Mouse (Mus musculus) right cerebral cortex, postnatal 36 days (tissue): ENCODE measurements around the gene Sept10.

Experiments used
- DNase-seq, 2 experiments: peaks; one replicate each; pipeline ENCODE4 v3.0.0; 2022; ENCODE audit warnings: low spot score in 2 of 2, mixed read lengths in 1 of 2

Gene Sept10

GRCm38 (mm10) chr10:59225137-59225536, 3.5 kb upstream of the Sept10 start:
- DNase-seq, result no peak

GRCm38 (mm10) chr10:59223890-59224289, 2.2 kb upstream of the Sept10 start:
- DNase-seq, result no peak

GRCm38 (mm10) chr10:59223301-59223700, 1.7 kb upstream of the Sept10 start:
- DNase-seq, result no peak

- DNase-seq, result peak; percentile 2 to 11
These were observed 839 bp upstream of the Sept10 start for GRCm38 (mm10) chr10:59222271-59223101.

GRCm38 (mm10) chr10:59220824-59221472, 699 bp downstream of the Sept10 start:
- peak in 1 of 2 experiments; percentile 1 for DNase-seq

- DNase-seq, result no peak
These were observed 21.6 kb downstream of the Sept10 start for GRCm38 (mm10) chr10:59200011-59200410.

GRCm38 (mm10) chr10:59196763-59197162, 24.9 kb downstream of the Sept10 start:
- DNase-seq, result no peak

- no peak for DNase-seq
These were observed 26.8 kb downstream of the Sept10 start for GRCm38 (mm10) chr10:59194891-59195290.

GRCm38 (mm10) chr10:59182306-59182705, 39.3 kb downstream of the Sept10 start:
- no peak for DNase-seq

GRCm38 (mm10) chr10:59179620-59180019, 42.0 kb downstream of the Sept10 start:
- no peak for DNase-seq

GRCm38 (mm10) chr10:59172539-59172938, 49.1 kb downstream of the Sept10 start:
- no peak for DNase-seq

- no peak for DNase-seq
These were observed 50.6 kb downstream of the Sept10 start for GRCm38 (mm10) chr10:59171042-59171441.

GRCm38 (mm10) chr10:59166104-59166944, 55.3 kb downstream of the Sept10 start:
- peak in 1 of 2 experiments; percentile 26 for DNase-seq

GRCm38 (mm10) chr10:59162185-59162897, 59.3 kb downstream of the Sept10 start:
- DNase-seq, result no peak

GRCm38 (mm10) chr10:59158627-59159026, 63.0 kb downstream of the Sept10 start:
- DNase-seq, result no peak

GRCm38 (mm10) chr10:59152544-59153081, 69.0 kb downstream of the Sept10 start:
- no peak for DNase-seq

GRCm38 (mm10) chr10:59150938-59151657, 70.5 kb downstream of the Sept10 start:
- no peak for DNase-seq

GRCm38 (mm10) chr10:59149956-59150383, 71.7 kb downstream of the Sept10 start:
- DNase-seq, result no peak

GRCm38 (mm10) chr10:59133478-59134009, 88.1 kb downstream of the Sept10 start:
- DNase-seq, result no peak

GRCm38 (mm10) chr10:59131926-59132628, 89.6 kb downstream of the Sept10 start:
- no peak for DNase-seq
